Mouse (Mus musculus) liver, adult 10 weeks (tissue): ENCODE data around the gene Tas2r131. TPM values are rescaled to one million over a fixed set of nuclear protein-coding genes. Genes with fewer than 3 reads are reported as not detected.

Source experiments
- polyA plus RNA-seq: library from polyadenylated mRNA; stranded (reverse); fragments of 350-450 nt; fragmentation: Illumina TruSeq; extraction: RNeasy Lipid Tissue Mini Kit (QIAGEN cat#74804); gene quantifications from one replicate; pipeline ENCODE4 v1.2.3, GENCODE M21; 2014; ENCODE audit warnings: low read depth, low replicate concordance

The Tas2r131 gene
- not detected for polyA plus RNA-seq

GRCm38 (mm10) chr6:132957819-132958218, at the start of gene Tas2r131:
TSS of gene Tas2r131 (minus strand) at chr6:132957919.

GRCm38 (mm10) chr6:132980865-132981264, 23.1 kb upstream of the Tas2r131 start, which contains the start of gene Tas2r109:
TSS of gene Tas2r109 (minus strand) at chr6:132980965.

GRCm38 (mm10) chr6:132950802-132951201, 6.9 kb downstream of the Tas2r131 start, which contains the start of gene Tas2r129:
TSS of gene Tas2r129 (plus strand) at chr6:132951102.

DNA sequence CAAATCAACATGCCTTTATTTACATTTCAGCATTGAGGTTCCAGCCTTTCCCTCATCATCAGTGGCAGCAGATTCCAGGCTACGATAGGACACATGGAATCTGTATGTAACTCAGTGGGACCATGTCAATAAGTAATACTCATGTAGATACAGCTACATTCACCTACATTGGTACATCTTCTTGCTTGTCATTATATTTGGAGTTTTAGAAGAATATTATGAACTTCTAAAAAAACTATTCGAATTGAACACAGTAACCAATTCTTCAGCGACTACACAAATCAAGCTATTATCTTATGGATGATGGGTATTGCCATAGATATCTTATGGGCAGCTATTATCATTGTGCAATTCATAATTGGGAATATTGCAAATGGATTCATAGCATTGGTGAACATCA, 48.4 kb downstream of the Tas2r131 start, which contains the start of gene Tas2r125:
Tas2r125 (plus strand) TSS at position 301 of the 400 bp plus-strand sequence.

Other genes starting within 250 kb of the Tas2r131 start
- not detected for gene Tas2r122, start 246.0 kb downstream of the Tas2r131 start, polyA plus RNA-seq
- gene Tas2r115, start 219.9 kb downstream of the Tas2r131 start, polyA plus RNA-seq = not detected
- not detected for gene Tas2r124, start 203.2 kb downstream of the Tas2r131 start, polyA plus RNA-seq
- gene Tas2r102, start 195.8 kb downstream of the Tas2r131 start, polyA plus RNA-seq = not detected
- not detected for gene Tas2r136, start 179.8 kb downstream of the Tas2r131 start, polyA plus RNA-seq
- gene Tas2r117, start 155.1 kb downstream of the Tas2r131 start, polyA plus RNA-seq = not detected
- not detected for gene Tas2r123, start 110.8 kb downstream of the Tas2r131 start, polyA plus RNA-seq
- gene Tas2r116, start 102.5 kb downstream of the Tas2r131 start, polyA plus RNA-seq = not detected
- not detected for gene Tas2r110, start 89.9 kb downstream of the Tas2r131 start, polyA plus RNA-seq
- not detected for gene Tas2r113, start 64.9 kb downstream of the Tas2r131 start, polyA plus RNA-seq
- gene Tas2r125, start 48.3 kb downstream of the Tas2r131 start, polyA plus RNA-seq = not detected
- not detected for gene Tas2r129, start 6.8 kb downstream of the Tas2r131 start, polyA plus RNA-seq
- gene Tas2r109, start 23.0 kb upstream of the Tas2r131 start, polyA plus RNA-seq = not detected
- gene Tas2r103, start 79.2 kb upstream of the Tas2r131 start, polyA plus RNA-seq = not detected
- gene Tas2r140, start 97.9 kb upstream of the Tas2r131 start, polyA plus RNA-seq = not detected
- gene Smim10l1, start 147.0 kb upstream of the Tas2r131 start, polyA plus RNA-seq = 143 TPM